Mouse (Mus musculus) erythroblast, embryonic 14.5 days (primary cell): Measurements from ENCODE around the gene Banf2. TPM values are rescaled to one million over a fixed set of nuclear protein-coding genes. Genes with fewer than 3 reads are reported as not detected.

Experiments
- H3K27me3 ChIP-seq: 2 replicates; pipeline ENCODE4 v1.6.1; 2012; ENCODE audit warnings: inconsistent platforms; ENCODE audit not compliant: control insufficient read depth
- H3K36me3 ChIP-seq: 2 replicates; pipeline ENCODE4 v1.6.1; 2012; ENCODE audit warnings: mild to moderate bottlenecking, inconsistent platforms; ENCODE audit not compliant: control insufficient read depth
- H3K4me1 ChIP-seq: 2 replicates; pipeline ENCODE4 v1.6.1; 2012; ENCODE audit warnings: inconsistent platforms; ENCODE audit not compliant: control insufficient read depth
- H3K4me3 ChIP-seq: replicated peaks from 2 replicates; pipeline ENCODE3; 2012; ENCODE audit warnings: moderate library complexity, mild to moderate bottlenecking, inconsistent platforms
- H3K9me3 ChIP-seq: 2 replicates; pipeline ENCODE4 v1.6.1; 2012; ENCODE audit warnings: low read length, inconsistent platforms, mixed read lengths; ENCODE audit not compliant: control insufficient read depth
- GATA1 ChIP-seq: IDR thresholded peaks from 2 replicates; pipeline ENCODE4 v1.6.1; 2012; ENCODE audit warnings: low read length, inconsistent platforms, mixed read lengths
- TAL1 ChIP-seq: IDR thresholded peaks from 3 replicates; pipeline ENCODE4 v1.6.1; 2012; ENCODE audit warnings: low read length, inconsistent platforms, mixed read lengths
- polyA plus RNA-seq: library from polyadenylated mRNA; stranded (reverse); fragments of >175 nt; gene quantifications from 2 replicates; pipeline ENCODE4 v1.2.3, GENCODE M21; 2012

The Banf2 gene
- polyA plus RNA-seq, 1 experiment = not detected

DNA sequence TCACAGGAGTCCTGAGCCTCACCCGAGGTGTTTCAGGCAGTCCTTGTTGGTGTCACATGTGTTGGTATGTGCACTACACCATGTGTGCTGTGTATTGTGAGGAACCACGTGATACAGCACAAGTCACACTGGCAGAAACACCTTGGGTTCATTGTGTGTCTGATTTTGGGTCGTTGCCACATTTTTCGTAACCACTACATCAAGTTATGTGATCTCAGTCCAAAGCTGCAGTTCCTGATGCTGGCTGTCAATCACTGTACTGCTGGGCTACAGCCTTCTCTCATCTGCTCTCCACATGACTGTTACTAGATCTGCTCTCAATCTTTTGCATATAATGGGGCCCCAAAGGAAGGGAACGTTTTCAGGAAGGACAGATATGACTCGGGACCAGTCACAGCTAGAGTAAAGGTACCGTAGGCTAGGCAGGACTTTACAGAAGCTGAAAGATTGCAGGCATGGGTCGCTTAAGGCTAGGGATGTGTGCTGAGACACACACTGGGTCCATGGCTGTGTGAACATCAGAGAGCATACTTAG lies 17.4 kb downstream of the Banf2 start:
- Histone ChIP-seq H3K4me1 (no peaks in the 10 kb centered on the region), H3K36me3 (no peaks in the 10 kb centered on the region), H3K4me3 (no peak overlapping the region), H3K9me3 (no peaks in the 10 kb centered on the region), H3K27me3 (no peaks in the 10 kb centered on the region)
- TF ChIP-seq TAL1 = no peak
- TF ChIP-seq GATA1 = no peak

DNA sequence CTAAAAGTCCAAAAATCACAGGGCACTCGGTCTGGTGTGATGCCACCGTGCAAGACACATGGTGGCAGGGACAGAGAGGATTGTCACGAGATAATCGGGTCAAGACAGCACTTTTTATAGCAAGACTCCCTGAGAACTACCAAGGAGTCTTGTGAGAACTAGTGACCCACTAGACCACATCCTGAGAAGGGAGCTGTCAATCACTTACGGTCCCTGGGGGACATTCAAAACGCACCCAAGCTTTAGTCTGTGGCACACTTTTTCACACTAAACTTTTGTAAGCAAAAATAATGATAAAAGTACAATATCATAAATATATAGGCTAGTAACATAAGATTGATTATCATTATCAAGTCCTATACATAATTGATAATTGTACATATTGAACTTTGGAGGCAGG lies 18.0 kb downstream of the Banf2 start:
- no peaks in the 10 kb centered on the region for H3K27me3 ChIP-seq
- no peaks in the 10 kb centered on the region for H3K9me3 ChIP-seq
- no peak overlapping the region for H3K4me3 ChIP-seq
- no peaks in the 10 kb centered on the region for H3K4me1 ChIP-seq
- H3K36me3 ChIP-seq = no peaks in the 10 kb centered on the region
- no peak for TF ChIP-seq GATA1
- TF ChIP-seq TAL1 = no peak

DNA sequence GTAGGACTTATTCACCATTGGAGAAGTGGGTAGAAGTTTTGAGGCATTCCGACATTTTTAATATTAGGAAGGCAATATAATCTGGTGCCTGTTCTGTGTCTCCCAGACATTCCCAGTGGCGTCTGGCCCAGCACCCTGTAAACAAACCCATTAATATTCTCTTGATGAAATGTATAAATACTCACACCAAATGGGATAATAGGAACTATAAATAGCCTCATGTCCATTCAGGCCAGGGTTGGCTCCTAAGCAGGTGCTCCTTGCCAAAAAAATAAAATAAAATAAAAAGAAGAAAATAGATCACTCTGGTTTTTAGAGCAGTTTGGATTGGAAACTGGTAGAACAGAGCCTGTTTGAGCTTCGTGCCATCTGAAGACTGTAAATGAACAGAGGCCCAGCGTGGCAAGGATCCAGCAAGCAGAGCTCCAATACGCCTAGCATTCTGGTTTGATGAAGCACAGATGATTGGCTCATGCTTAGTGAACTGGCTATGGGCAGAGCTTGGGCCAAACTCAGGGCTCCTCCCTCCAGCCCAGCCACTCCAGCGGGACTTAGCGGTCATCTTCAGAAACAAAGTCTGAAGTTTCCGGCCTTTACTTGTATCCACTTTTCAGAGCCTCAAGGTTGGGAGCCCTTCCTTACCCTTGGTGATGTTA lies 19.7 kb downstream of the Banf2 start:
- no peaks in the 10 kb centered on the region for H3K36me3 ChIP-seq
- H3K4me1 ChIP-seq = no peaks in the 10 kb centered on the region
- TF ChIP-seq TAL1 (no peak), GATA1 (no peak)
- no peaks in the 10 kb centered on the region for H3K27me3 ChIP-seq
- no peak overlapping the region for H3K4me3 ChIP-seq
- no peaks in the 10 kb centered on the region for H3K9me3 ChIP-seq

DNA sequence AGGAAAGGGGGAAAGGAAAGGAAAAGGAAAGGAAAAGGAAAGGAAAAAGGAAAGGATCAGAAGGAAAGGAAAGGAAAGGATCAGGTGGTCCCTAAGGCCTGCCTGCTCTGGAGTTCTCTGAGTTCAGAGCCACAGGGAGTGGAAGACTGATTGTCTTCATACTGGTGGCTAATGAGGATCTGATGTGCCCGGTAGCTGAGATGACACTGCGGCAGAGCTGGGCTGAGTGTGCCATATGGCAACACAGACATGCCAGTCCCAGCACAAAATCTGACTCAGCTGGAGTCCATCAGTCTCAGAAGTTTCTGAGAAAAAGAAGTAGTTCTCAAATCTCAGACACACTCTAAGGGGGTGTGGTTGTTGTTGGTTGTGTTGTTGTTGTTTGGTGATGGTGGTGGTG lies 24.9 kb downstream of the Banf2 start:
- Histone ChIP-seq H3K36me3 (no peaks in the 10 kb centered on the region), H3K27me3 (no peaks in the 10 kb centered on the region), H3K9me3 (no peaks in the 10 kb centered on the region), H3K4me3 (no peak overlapping the region), H3K4me1 (no peaks in the 10 kb centered on the region)
- no peak for TF ChIP-seq TAL1
- no peak for TF ChIP-seq GATA1

DNA sequence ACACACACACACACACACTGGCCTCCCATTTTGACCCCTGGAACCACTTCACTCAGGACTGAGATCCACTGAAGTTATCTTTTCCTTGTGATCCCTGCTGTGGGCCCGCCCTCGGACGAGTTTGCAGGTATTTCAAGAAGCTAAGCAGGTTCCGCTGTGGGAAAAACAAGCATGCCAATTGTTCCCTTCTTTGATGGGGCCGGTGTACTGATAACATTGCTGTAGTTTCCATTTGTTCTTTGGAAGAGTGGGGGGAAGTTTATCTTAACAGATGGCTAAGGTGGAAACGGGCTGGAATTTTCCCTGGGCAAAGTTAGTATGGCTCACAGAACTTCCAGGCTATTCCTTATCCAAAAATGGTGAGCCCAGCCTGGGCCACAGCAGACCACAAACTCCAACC lies 28.8 kb downstream of the Banf2 start:
- Histone ChIP-seq H3K4me1 (no peaks in the 10 kb centered on the region), H3K27me3 (no peaks in the 10 kb centered on the region), H3K36me3 (no peaks in the 10 kb centered on the region), H3K9me3 (no peaks in the 10 kb centered on the region), H3K4me3 (no peak overlapping the region)
- TF ChIP-seq TAL1 (no peak), GATA1 (no peak)

DNA sequence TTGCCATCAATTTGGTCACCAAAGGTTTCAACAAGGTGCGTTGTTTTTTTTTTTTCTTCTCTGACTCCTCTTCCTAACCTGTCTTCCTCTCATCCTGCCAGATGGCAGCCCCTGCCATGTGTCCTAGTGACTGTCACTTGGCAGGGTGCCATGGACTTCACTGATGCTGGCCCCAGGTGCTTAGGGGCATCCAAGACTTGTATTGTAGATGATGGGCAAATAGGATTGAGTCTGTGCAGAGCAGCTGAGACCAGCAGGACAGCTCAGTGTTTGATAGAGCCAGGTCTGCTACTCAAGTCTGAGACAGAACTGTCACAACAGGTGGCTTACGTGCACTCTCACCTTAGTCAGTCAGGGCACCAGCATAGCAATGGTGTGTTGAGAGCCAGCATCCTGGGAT lies 32.6 kb downstream of the Banf2 start:
- no peak for TF ChIP-seq GATA1
- TF ChIP-seq TAL1 = no peak
- no peak overlapping the region for H3K4me3 ChIP-seq
- no peaks in the 10 kb centered on the region for H3K27me3 ChIP-seq
- no peaks in the 10 kb centered on the region for H3K4me1 ChIP-seq
- H3K9me3 ChIP-seq = no peaks in the 10 kb centered on the region
- H3K36me3 ChIP-seq = no peaks in the 10 kb centered on the region

DNA sequence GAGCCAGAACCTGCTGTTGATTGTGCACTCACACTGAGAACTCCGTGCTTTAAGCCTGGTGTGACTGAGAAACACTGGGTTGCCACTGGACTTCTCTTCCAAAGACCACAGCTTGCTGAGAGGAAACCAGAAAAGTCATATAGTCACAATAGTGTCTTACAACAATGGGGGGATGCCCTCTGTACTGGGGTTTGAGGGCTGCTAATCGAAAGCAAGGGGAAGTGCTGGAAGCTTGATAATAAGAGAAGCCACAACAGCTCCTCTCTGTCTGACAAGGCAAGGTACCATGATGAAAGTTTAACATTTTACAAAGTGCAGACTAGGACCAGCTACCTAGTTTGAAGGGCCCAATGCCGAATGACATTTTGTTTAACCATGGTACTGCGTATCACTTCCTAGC lies 36.8 kb downstream of the Banf2 start:
- no peaks in the 10 kb centered on the region for H3K36me3 ChIP-seq
- TF ChIP-seq GATA1 (no peak), TAL1 (no peak)
- no peaks in the 10 kb centered on the region for H3K9me3 ChIP-seq
- H3K4me1 ChIP-seq = no peaks in the 10 kb centered on the region; the same call in 1 of the 2 replicates
- H3K27me3 ChIP-seq = no peaks in the 10 kb centered on the region
- H3K4me3 ChIP-seq = no peak overlapping the region

DNA sequence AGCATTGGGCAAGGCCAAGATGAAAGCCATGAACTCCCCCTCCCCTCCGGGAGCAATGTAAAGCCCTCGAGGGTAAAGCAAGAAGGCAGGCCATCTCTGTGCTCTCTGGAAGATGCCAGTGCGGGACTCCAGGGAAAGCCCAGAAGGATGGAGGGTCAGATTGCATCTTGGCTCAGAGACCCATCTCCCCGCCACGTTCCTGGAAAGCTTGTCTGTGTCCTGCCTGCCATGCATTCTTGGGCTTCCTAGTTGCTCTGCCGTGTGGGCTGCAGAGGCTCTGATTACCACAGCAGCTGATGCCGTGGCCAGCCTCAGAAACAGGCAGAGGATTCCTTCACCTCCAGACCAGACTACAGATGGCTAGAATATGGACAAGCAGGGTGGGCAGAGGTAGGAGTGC lies 37.6 kb downstream of the Banf2 start:
- Histone ChIP-seq H3K4me1 (no peaks in the 10 kb centered on the region; the same call in 1 of the 2 replicates), H3K9me3 (no peaks in the 10 kb centered on the region), H3K4me3 (no peak overlapping the region), H3K36me3 (no peaks in the 10 kb centered on the region), H3K27me3 (no peaks in the 10 kb centered on the region)
- TF ChIP-seq TAL1 (no peak), GATA1 (no peak)

DNA sequence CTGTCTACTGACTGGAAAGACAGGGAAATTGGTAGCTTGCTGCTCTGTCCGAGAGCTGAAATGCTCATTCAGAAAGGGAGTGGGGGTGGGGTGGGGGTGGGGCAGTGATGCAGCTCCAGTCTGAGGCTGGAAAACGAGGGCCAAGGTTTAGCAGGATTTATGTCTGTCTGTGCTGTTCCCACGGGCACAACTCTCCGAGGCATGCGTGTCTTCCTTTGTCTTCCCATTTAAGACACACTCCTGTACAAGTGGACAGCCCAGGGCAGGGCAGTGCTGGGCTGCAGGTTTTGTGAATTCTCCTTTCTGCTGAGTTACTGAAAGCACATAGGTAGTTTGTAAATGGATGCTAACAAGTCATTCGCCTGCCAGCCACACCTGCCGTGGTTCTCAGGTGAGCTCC lies 39.8 kb downstream of the Banf2 start:
- no peaks in the 10 kb centered on the region for H3K9me3 ChIP-seq
- no peak overlapping the region for H3K4me3 ChIP-seq
- no peaks in the 10 kb centered on the region for H3K36me3 ChIP-seq
- TF ChIP-seq TAL1 = no peak
- no peak for TF ChIP-seq GATA1
- H3K27me3 ChIP-seq = no peaks in the 10 kb centered on the region
- no peaks in the 10 kb centered on the region; the same call in 1 of the 2 replicates for H3K4me1 ChIP-seq

DNA sequence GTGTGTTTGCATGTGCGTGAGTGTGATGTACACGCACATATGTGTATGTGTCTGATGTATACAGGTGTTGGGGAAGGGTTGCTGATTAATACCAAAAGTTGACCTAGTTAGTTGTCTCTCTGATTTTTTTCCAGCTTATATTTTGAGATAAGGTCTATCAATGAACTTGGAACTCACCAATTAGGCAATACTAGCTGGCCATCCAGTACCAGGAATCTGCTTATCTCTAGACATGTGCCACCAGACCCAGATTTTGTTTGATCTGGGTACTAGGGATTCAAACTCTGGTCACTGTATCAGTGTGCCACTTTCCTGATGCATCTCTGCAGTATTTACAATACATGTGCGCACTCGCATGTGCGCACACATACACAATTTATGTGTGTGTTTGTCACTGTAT lies 41.2 kb downstream of the Banf2 start:
- no peak for TF ChIP-seq TAL1
- TF ChIP-seq GATA1 = no peak
- Histone ChIP-seq H3K36me3 (no peaks in the 10 kb centered on the region), H3K4me1 (no peaks in the 10 kb centered on the region; the same call in 1 of the 2 replicates), H3K27me3 (no peaks in the 10 kb centered on the region), H3K9me3 (no peaks in the 10 kb centered on the region), H3K4me3 (no peak overlapping the region)
